Mouse (Mus musculus) adrenal gland, postnatal 0 days (tissue): ENCODE results near the gene Gmip. TPM values are rescaled to one million over a fixed set of nuclear protein-coding genes. Genes with fewer than 3 reads are reported as not detected.

Experiments used
- polyA plus RNA-seq: library from polyadenylated mRNA; unstranded; fragments of >200 nt; fragmentation: Nextera tagmentation; extraction: Ambion mirVana; gene quantifications from 2 replicates; pipeline ENCODE4 v1.2.1, GENCODE M21; 2015

Gene Gmip
- polyA plus RNA-seq: 9.1 and 9.2 TPM in 2 replicates

GRCm38 (mm10) chr8:69808094-69808863 lies at the start of gene Gmip:
Gene Gmip, plus strand, starts transcription at chr8:69808679.

GRCm38 (mm10) chr8:69774503-69775148 lies 33.9 kb upstream of the Gmip start, which contains the start of gene Gm20422:
Gene Gm20422, minus strand, starts transcription at chr8:69774886.

GRCm38 (mm10) chr8:69790773-69791367 lies 17.6 kb upstream of the Gmip start, which contains the start of the genes Atp13a1 and Zfp866:
Gene Atp13a1, plus strand, starts transcription at chr8:69791163.
Gene Zfp866, minus strand, starts transcription at chr8:69791178.

GRCm38 (mm10) chr8:69822386-69823191 lies 14.1 kb downstream of the Gmip start, which contains the start of gene Lpar2:
Gene Lpar2, plus strand, starts transcription at chr8:69822429.

GRCm38 (mm10) chr8:69832298-69832853 lies 23.9 kb downstream of the Gmip start, which contains the start of gene Pbx4:
Gene Pbx4, plus strand, starts transcription at chr8:69832491.

Other genes with a start within 250 kb of the Gmip start
- gene Zfp868, start 183.1 kb upstream of the Gmip start, polyA plus RNA-seq: 18.9 and 21.1 TPM in 2 replicates
- gene Zfp964, start 154.2 kb upstream of the Gmip start, polyA plus RNA-seq: 1.2 and 1.9 TPM in 2 replicates
- gene Zfp869, start 98.0 kb upstream of the Gmip start, polyA plus RNA-seq: 16.8 and 19.3 TPM in 2 replicates
- gene Zfp963, start 58.7 kb upstream of the Gmip start, polyA plus RNA-seq: 4.0 and 4.7 TPM in 2 replicates
- gene Gm20422, start 33.8 kb upstream of the Gmip start, polyA plus RNA-seq: 0.95 TPM in 1 of 2 replicates, not detected in the other
- 16.7 and 24.5 TPM in 2 replicates for gene Atp13a1, start 17.5 kb upstream of the Gmip start, polyA plus RNA-seq
- 10.2 and 11.8 TPM in 2 replicates for gene Zfp866, start 17.5 kb upstream of the Gmip start, polyA plus RNA-seq
- gene Lpar2, start 13.8 kb downstream of the Gmip start, polyA plus RNA-seq: 0.09 and 0.40 TPM in 2 replicates
- 6.5 and 9.4 TPM in 2 replicates for gene Pbx4, start 23.8 kb downstream of the Gmip start, polyA plus RNA-seq
- gene Cilp2, start 79.0 kb downstream of the Gmip start, polyA plus RNA-seq: 0.50 and 0.52 TPM in 2 replicates
- 2.6 and 2.9 TPM in 2 replicates for gene Tssk6, start 93.5 kb downstream of the Gmip start, polyA plus RNA-seq
- 308 and 360 TPM in 2 replicates for gene Ndufa13, start 93.9 kb downstream of the Gmip start, polyA plus RNA-seq
- 3.1 and 3.7 TPM in 2 replicates for gene Yjefn3, start 94.0 kb downstream of the Gmip start, polyA plus RNA-seq
- 25.3 and 39.5 TPM in 2 replicates for gene Gatad2a, start 187.7 kb downstream of the Gmip start, polyA plus RNA-seq
- 26.7 and 38.9 TPM in 2 replicates for gene Mau2, start 234.1 kb downstream of the Gmip start, polyA plus RNA-seq
- 18.3 and 30.9 TPM in 2 replicates for gene Sugp1, start 234.1 kb downstream of the Gmip start, polyA plus RNA-seq